Mouse (Mus musculus) CH12F3 (cell line): Measurements from ENCODE around the gene Zfp280c.

Source experiments
- in situ Hi-C: fragments of 300-500 bp; cut with MboI; formaldehyde crosslinking; loops from 2 replicates; pipeline ENCODE4 v1.14.3; 2020; ENCODE audit warnings: low sequenced_read_pairs

Gene Zfp280c

GRCm38 (mm10) chrX:48493763-48494162 is 100.5 kb downstream of the Zfp280c start:
- in situ Hi-C loops, result no loop called here
